Mouse (Mus musculus) hindbrain, embryonic 11.5 days (tissue): ENCODE measurements at regions not wholly inside any gene's neighbourhood (a gene's known extent, or its start where the extent isn't known, plus 50 kb on each side); places are given as distances from the start of the nearest gene placed in this dataset.

Experiments used
- ATAC-seq: fragments of 200-750 bp; cut with Nextera tagmentation; 2 replicates; pipeline ENCODE4 v1.8.0; 2017; ENCODE audit warnings: mild to moderate bottlenecking, moderate TSS enrichment, moderate library complexity; ENCODE audit not compliant: low FRiP score
- DNase-seq: peaks from one replicate; pipeline ENCODE4 v3.0.0-alpha.2; 2015; ENCODE audit warnings: low spot score
- H3K27ac ChIP-seq: fragments of 300-500 bp; sonication (generic); 2 replicates; pipeline ENCODE4 v1.5.1; 2014; ENCODE audit warnings: mild to moderate bottlenecking, low read depth, low read length
- H3K27me3 ChIP-seq: fragments of 300-500 bp; sonication (generic); 2 replicates; pipeline ENCODE4 v1.6.1; 2014; ENCODE audit warnings: mild to moderate bottlenecking, low read length, moderate library complexity, mixed read lengths; ENCODE audit not compliant: control insufficient read depth, insufficient read depth
- H3K36me3 ChIP-seq: fragments of 300-500 bp; sonication (generic); 2 replicates; pipeline ENCODE4 v1.6.1; 2014; ENCODE audit warnings: mild to moderate bottlenecking, low read length, moderate library complexity, mixed read lengths; ENCODE audit not compliant: control insufficient read depth, insufficient read depth
- H3K4me1 ChIP-seq: fragments of 300-500 bp; sonication (generic); replicated peaks from 2 replicates; pipeline ENCODE4 v1.6.1; 2014; ENCODE audit warnings: low read length, mixed read lengths; ENCODE audit not compliant: control insufficient read depth, insufficient read depth
- H3K4me2 ChIP-seq: fragments of 300-500 bp; sonication (generic); replicated peaks from 2 replicates; pipeline ENCODE4 v1.6.1; 2014; ENCODE audit warnings: mild to moderate bottlenecking, low read depth, low read length
- H3K4me3 ChIP-seq: fragments of 300-500 bp; sonication (generic); 2 replicates; pipeline ENCODE4 v1.5.1; 2014; ENCODE audit warnings: low read depth, low read length
- H3K9ac ChIP-seq: fragments of 300-500 bp; sonication (generic); 2 replicates; pipeline ENCODE4 v1.6.1; 2014; ENCODE audit warnings: low read depth, low read length
- H3K9me3 ChIP-seq: fragments of 300-500 bp; sonication (generic); 2 replicates; pipeline ENCODE4 v1.6.1; 2016; ENCODE audit warnings: low read length; ENCODE audit not compliant: control insufficient read depth
- WGBS: fragments of 180-500 bp; shearing (Covaris S2); extraction: QIAGEN DNeasy Blood & Tissue Kit; methylation state at CpG from one replicate; pipeline ENCODE4 v1.1.7; 2014; 5-methylcytosine and 5-hydroxymethylcytosine counted together

- no peak overlapping the region for H3K27ac ChIP-seq
- no peaks in the 10 kb centered on the region for H3K36me3 ChIP-seq
- H3K4me2 ChIP-seq: no peak overlapping the region
- H3K4me1 ChIP-seq: no peaks in the 10 kb centered on the region
- WGBS: 45% methylated on average over 2 of the region's 2 CpGs
- H3K9ac ChIP-seq: no peak overlapping the region
- ATAC-seq: peak; percentile 45; the same call in 1 of the 2 replicates
- H3K4me3 ChIP-seq: no peak overlapping the region
- no peaks in the 10 kb centered on the region for H3K27me3 ChIP-seq
- no peaks in the 10 kb centered on the region for H3K9me3 ChIP-seq
- DNase-seq: peak; percentile 41
These were observed 117.1 kb upstream of the Srsf6 start for GRCm38 (mm10) chr2:162814205-162814604.

- Histone ChIP-seq H3K27me3 (no peaks in the 10 kb centered on the region), H3K9me3 (no peaks in the 10 kb centered on the region), H3K4me1 (no peaks in the 10 kb centered on the region), H3K4me2 (no peak overlapping the region), H3K9ac (no peak overlapping the region), H3K27ac (no peak overlapping the region), H3K36me3 (no peaks in the 10 kb centered on the region), H3K4me3 (no peak overlapping the region)
- ATAC-seq (no peak), DNase-seq (no peak)
- WGBS: 88% methylated on average over 10 of the region's 10 CpGs
These were observed 123.6 kb upstream of the Srsf6 start for GRCm38 (mm10) chr2:162807747-162808146.

- WGBS: 75% methylated on average over 4 of the region's 4 CpGs
- no peak overlapping the region for H3K27ac ChIP-seq
- ATAC-seq (no peak), DNase-seq (no peak)
- H3K4me1 ChIP-seq: no peaks in the 10 kb centered on the region
- H3K4me3 ChIP-seq: no peak overlapping the region
- no peaks in the 10 kb centered on the region for H3K9me3 ChIP-seq
- no peaks in the 10 kb centered on the region for H3K36me3 ChIP-seq
- no peaks in the 10 kb centered on the region for H3K27me3 ChIP-seq
- no peak overlapping the region for H3K4me2 ChIP-seq
- H3K9ac ChIP-seq: no peak overlapping the region
These were observed 134.8 kb upstream of the Srsf6 start for GRCm38 (mm10) chr2:162796528-162796927.

- H3K4me2 ChIP-seq: no peak overlapping the region
- no peaks in the 10 kb centered on the region for H3K4me1 ChIP-seq
- no peak overlapping the region for H3K9ac ChIP-seq
- ATAC-seq: no peak
- WGBS: 92% methylated on average over 8 of the region's 8 CpGs
- no peaks in the 10 kb centered on the region for H3K9me3 ChIP-seq
- H3K36me3 ChIP-seq: no peaks in the 10 kb centered on the region
- no peaks in the 10 kb centered on the region for H3K27me3 ChIP-seq
- no peak overlapping the region for H3K27ac ChIP-seq
- H3K4me3 ChIP-seq: no peak overlapping the region
- no peak for DNase-seq
These were observed 133.3 kb upstream of the Ptprt start for GRCm38 (mm10) chr2:162794285-162794684.

- Histone ChIP-seq H3K9ac (no peak overlapping the region), H3K27ac (no peak overlapping the region), H3K4me3 (no peak overlapping the region), H3K4me2 (no peak overlapping the region), H3K9me3 (no peaks in the 10 kb centered on the region), H3K4me1 (no peaks in the 10 kb centered on the region), H3K27me3 (no peaks in the 10 kb centered on the region), H3K36me3 (no peaks in the 10 kb centered on the region)
- ATAC-seq (no peak), DNase-seq (no peak)
- 82% methylated on average over 12 of the region's 12 CpGs for WGBS
These were observed 130.6 kb upstream of the Ptprt start for GRCm38 (mm10) chr2:162791374-162792098.

GRCm38 (mm10) chr2:162784176-162784813 lies 123.3 kb upstream of the Ptprt start:
- no peaks in the 10 kb centered on the region for H3K9me3 ChIP-seq
- 71% methylated on average over 8 of the region's 8 CpGs for WGBS

GRCm38 (mm10) chr2:162781599-162781998 lies 120.7 kb upstream of the Ptprt start:
- H3K27ac ChIP-seq: no peak overlapping the region
- WGBS: 83% methylated on average over 6 of the region's 6 CpGs
- H3K27me3 ChIP-seq: no peaks in the 10 kb centered on the region
- no peak overlapping the region for H3K4me3 ChIP-seq
- H3K4me1 ChIP-seq: no peaks in the 10 kb centered on the region
- no peak for ATAC-seq
- H3K4me2 ChIP-seq: no peak overlapping the region
- no peak for DNase-seq
- H3K36me3 ChIP-seq: no peaks in the 10 kb centered on the region
- no peak overlapping the region for H3K9ac ChIP-seq
- H3K9me3 ChIP-seq: no peaks in the 10 kb centered on the region

More at GRCm38 (mm10) chr2:162784176-162784813, 123.3 kb upstream of the Ptprt start:
- Histone ChIP-seq H3K4me2 (no peak overlapping the region), H3K4me3 (no peak overlapping the region), H3K27me3 (no peaks in the 10 kb centered on the region), H3K27ac (no peak overlapping the region), H3K9ac (no peak overlapping the region), H3K4me1 (no peaks in the 10 kb centered on the region), H3K36me3 (no peaks in the 10 kb centered on the region)
- ATAC-seq (no peak), DNase-seq (peak; percentile 4)

- Histone ChIP-seq H3K9me3 (no peaks in the 10 kb centered on the region), H3K4me1 (no peaks in the 10 kb centered on the region), H3K27me3 (no peaks in the 10 kb centered on the region), H3K4me2 (no peak overlapping the region), H3K4me3 (no peak overlapping the region), H3K27ac (no peak overlapping the region), H3K36me3 (no peaks in the 10 kb centered on the region), H3K9ac (no peak overlapping the region)
- DNase-seq (no peak), ATAC-seq (no peak)
- WGBS: 80% methylated on average over 5 of the region's 5 CpGs
These were observed 115.6 kb upstream of the Ptprt start for GRCm38 (mm10) chr2:162776542-162776941.

GRCm38 (mm10) chr2:162772520-162772919 lies 111.6 kb upstream of the Ptprt start:
- Histone ChIP-seq H3K9ac (no peak overlapping the region), H3K36me3 (no peaks in the 10 kb centered on the region), H3K9me3 (no peaks in the 10 kb centered on the region), H3K27ac (no peak overlapping the region), H3K4me1 (no peaks in the 10 kb centered on the region), H3K4me3 (no peak overlapping the region), H3K4me2 (no peak overlapping the region), H3K27me3 (no peaks in the 10 kb centered on the region)
- 88% methylated on average over 5 of the region's 5 CpGs for WGBS
- no peak for DNase-seq
- no peak for ATAC-seq
